8 mouse cellular contexts compared by ENCODE assay signal in the genomic region with DNA sequence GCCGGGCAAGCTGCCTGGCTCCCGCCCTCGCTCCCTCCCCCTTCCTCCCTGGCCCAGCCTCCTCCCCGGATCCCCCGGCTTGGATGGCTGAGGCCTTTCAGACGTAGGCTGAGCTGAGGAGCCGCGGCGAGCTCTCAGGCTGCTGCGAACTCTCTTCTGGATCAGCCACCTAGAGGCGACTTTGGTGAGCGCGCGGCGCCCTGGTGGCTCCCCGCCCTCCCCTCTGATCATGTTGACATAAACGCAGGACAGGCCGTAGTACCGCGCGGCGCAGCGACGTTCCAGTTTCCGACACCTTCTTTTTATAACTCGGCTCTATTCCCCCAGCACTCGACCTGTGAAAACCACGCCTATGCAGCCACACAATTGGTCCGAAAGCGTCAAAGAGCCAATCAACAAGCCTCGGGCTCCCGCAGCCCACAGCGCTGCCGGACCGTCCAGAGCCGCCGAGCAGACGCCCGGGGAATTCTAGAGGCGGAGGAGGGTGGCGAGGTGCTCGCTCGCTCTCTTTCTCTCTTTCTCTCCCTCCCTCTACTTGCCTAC. TPM values are rescaled to one million over a fixed set of nuclear protein-coding genes. Genes with fewer than 3 reads are reported as not detected.
A peak's percentile ranks its signal among the peaks of the same experiment; 100 is the strongest.
DNase-seq lines count a peak whose midpoint lies in the region; ATAC-seq and TF ChIP-seq lines count a peak whose summit lies in the region.

A gene (plus strand): TSS at position 104 of the 543 bp plus-strand sequence.

- H3K27ac ChIP-seq in forebrain, embryonic 11.5 days (ENCODE audit: low read depth, low read length): no peak within 1 kb of the TSS
- H3K27ac ChIP-seq in heart, embryonic 14.5 days (replicated peaks in 1 of 2; ENCODE audit: control insufficient read depth in 1 of 2, insufficient read depth in 1 of 2, low read depth in 2 of 2, low read length in 2 of 2): peak within 1 kb of the TSS; percentile 76 to 81
- peak within 1 kb of the TSS; percentile 91 for H3K27ac ChIP-seq in kidney, postnatal 0 days
- H3K27ac ChIP-seq in liver, embryonic 11.5 days (ENCODE audit: low read depth, low read length): peak within 1 kb of the TSS; percentile 88
- peak within 1 kb of the TSS; percentile 42; the same call in 1 of the 2 replicates for H3K27ac ChIP-seq in neural tube, embryonic 11.5 days (ENCODE audit: low read depth, low read length)

- peak within 1 kb of the TSS; percentile 37 for H3K9ac ChIP-seq in forebrain, embryonic 11.5 days (ENCODE audit: low read length)
- H3K9ac ChIP-seq in heart, embryonic 14.5 days (ENCODE audit: low read length): peak within 1 kb of the TSS; percentile 73
- H3K9ac ChIP-seq in kidney, postnatal 0 days (ENCODE audit: low read depth, low read length): peak within 1 kb of the TSS; percentile 79
- peak within 1 kb of the TSS; percentile 67 for H3K9ac ChIP-seq in liver, embryonic 11.5 days (ENCODE audit: low read depth, low read length)
- peak within 1 kb of the TSS; percentile 51 for H3K9ac ChIP-seq in neural tube, embryonic 11.5 days (ENCODE audit: low read length)

- no peaks in the 10 kb centered on the region for H3K9me3 ChIP-seq in forebrain, embryonic 11.5 days (ENCODE audit: control insufficient read depth, low read length)
- no peaks in the 10 kb centered on the region for H3K9me3 ChIP-seq in heart, embryonic 14.5 days (ENCODE audit: control insufficient read depth, low read length)
- H3K9me3 ChIP-seq in kidney, postnatal 0 days (replicated peaks; ENCODE audit: low read length): no peaks in the 10 kb centered on the region
- H3K9me3 ChIP-seq in liver, embryonic 11.5 days (ENCODE audit: control insufficient read depth, low read length): no peaks in the 10 kb centered on the region
- no peaks in the 10 kb centered on the region for H3K9me3 ChIP-seq in neural tube, embryonic 11.5 days (ENCODE audit: control insufficient read depth, low read length)

- peak; percentile 96 for ATAC-seq in forebrain, embryonic 11.5 days (replicated peaks; ENCODE audit: low FRiP score)
- ATAC-seq in heart, embryonic 14.5 days (ENCODE audit: insufficient number of reproducible peaks, insufficient read depth, low FRiP score, low read depth): peak; percentile 92
- peak; percentile 93 for ATAC-seq in kidney, postnatal 0 days (replicated peaks; ENCODE audit: low FRiP score, low read depth)
- ATAC-seq in liver, embryonic 11.5 days (replicated peaks; ENCODE audit: low FRiP score): peak; percentile 87
- peak; percentile 95 for ATAC-seq in neural tube, embryonic 11.5 days (ENCODE audit: insufficient read depth, low FRiP score, low TSS enrichment)

- DNase-seq in spleen, adult 18-20 months: peak; percentile 22 to 30
- no peak for DNase-seq in spleen, adult 12 weeks (ENCODE audit: low spot score)
- DNase-seq in forebrain, embryonic 11.5 days (ENCODE audit: low spot score): peak; percentile 94
- peak; percentile 97 for DNase-seq in kidney, postnatal 0 days (ENCODE audit: low spot score)
- DNase-seq in liver, embryonic 11.5 days (ENCODE audit: low spot score): peak; percentile 87
- DNase-seq in neural tube, embryonic 11.5 days (ENCODE audit: low spot score): peak; percentile 94
- DNase-seq in thymus, adult 18-20 months: peak; percentile 13 to 17

- H3K36me3 ChIP-seq in forebrain, embryonic 11.5 days (ENCODE audit: control insufficient read depth, insufficient read depth, low read length): no peaks in the 10 kb centered on the region
- H3K36me3 ChIP-seq in heart, embryonic 14.5 days (ENCODE audit: control insufficient read depth, insufficient read depth, low read length): no peaks in the 10 kb centered on the region
- no peaks in the 10 kb centered on the region for H3K36me3 ChIP-seq in kidney, postnatal 0 days (ENCODE audit: insufficient read depth, low read length)
- no peaks in the 10 kb centered on the region for H3K36me3 ChIP-seq in liver, embryonic 11.5 days (ENCODE audit: control insufficient read depth, insufficient read depth, low read length)
- H3K36me3 ChIP-seq in neural tube, embryonic 11.5 days (ENCODE audit: control insufficient read depth, insufficient read depth, low read length): no peaks in the 10 kb centered on the region

- TF ChIP-seq CTCF in kidney, postnatal 0 days (IDR thresholded peaks at IDR 0.05; ENCODE audit: low read depth): peak; percentile 70

- 1% methylated on average over 43 of the region's 43 CpGs for WGBS in forebrain, embryonic 11.5 days
- WGBS in heart, embryonic 14.5 days: under 1% methylated on average over 43 of the region's 43 CpGs
- under 1% methylated on average over 42 of the region's 43 CpGs for WGBS in kidney, postnatal 0 days
- under 1% methylated on average over 43 of the region's 43 CpGs for WGBS in liver, embryonic 11.5 days
- 1% methylated on average over 40 of the region's 43 CpGs for WGBS in neural tube, embryonic 11.5 days

- peaks cover 87% of the 10 kb centered on the region for H3K27me3 ChIP-seq in forebrain, embryonic 11.5 days (ENCODE audit: control insufficient read depth, insufficient read depth, low read length)
- peaks cover 69% of the 10 kb centered on the region for H3K27me3 ChIP-seq in heart, embryonic 14.5 days (ENCODE audit: control insufficient read depth, insufficient read depth, low read length)
- H3K27me3 ChIP-seq in kidney, postnatal 0 days (ENCODE audit: insufficient read depth, low read length): peaks cover 54% of the 10 kb centered on the region
- H3K27me3 ChIP-seq in liver, embryonic 11.5 days (replicated peaks; ENCODE audit: control insufficient read depth, insufficient read depth, low read length): peaks cover 98% of the 10 kb centered on the region
- peaks cover 98% of the 10 kb centered on the region for H3K27me3 ChIP-seq in neural tube, embryonic 11.5 days (ENCODE audit: control insufficient read depth, insufficient read depth, low read length)

- peak within 1 kb of the TSS; percentile 61 for H3K4me2 ChIP-seq in forebrain, embryonic 11.5 days (ENCODE audit: low read depth, low read length, severe bottlenecking)
- peak within 1 kb of the TSS; percentile 91 for H3K4me2 ChIP-seq in heart, embryonic 14.5 days (ENCODE audit: low read length)
- H3K4me2 ChIP-seq in kidney, postnatal 0 days (ENCODE audit: low read length): peak within 1 kb of the TSS; percentile 71
- peak within 1 kb of the TSS; percentile 71 for H3K4me2 ChIP-seq in liver, embryonic 11.5 days
- H3K4me2 ChIP-seq in neural tube, embryonic 11.5 days (ENCODE audit: low read depth): peak within 1 kb of the TSS; percentile 55

- peaks cover 13% of the 10 kb centered on the region for H3K4me1 ChIP-seq in forebrain, embryonic 11.5 days (replicated peaks; ENCODE audit: control insufficient read depth, insufficient read depth, low read length)
- H3K4me1 ChIP-seq in heart, embryonic 14.5 days (ENCODE audit: control insufficient read depth in 2 of 2, insufficient read depth in 2 of 2, low read length in 2 of 2): peaks cover 17 to 21% of the 10 kb centered on the region in 2 experiments
- no peaks in the 10 kb centered on the region for H3K4me1 ChIP-seq in kidney, postnatal 0 days (replicated peaks; ENCODE audit: insufficient read depth, low read length)
- H3K4me1 ChIP-seq in liver, embryonic 11.5 days (replicated peaks; ENCODE audit: control insufficient read depth, insufficient read depth, low read length): peaks cover 10% of the 10 kb centered on the region
- H3K4me1 ChIP-seq in neural tube, embryonic 11.5 days (ENCODE audit: control insufficient read depth, insufficient read depth, low read length): peaks cover 13% of the 10 kb centered on the region

- peak within 1 kb of the TSS; percentile 24 for H3K4me3 ChIP-seq in forebrain, embryonic 11.5 days (ENCODE audit: low read depth, low read length)
- peak within 1 kb of the TSS; percentile 45 to 55 for H3K4me3 ChIP-seq in heart, embryonic 14.5 days (ENCODE audit: control insufficient read depth in 1 of 2, insufficient read depth in 1 of 2, low read depth in 1 of 2, low read length in 2 of 2)
- peak within 1 kb of the TSS; percentile 65 for H3K4me3 ChIP-seq in kidney, postnatal 0 days (replicated peaks; ENCODE audit: low read depth, low read length)
- peak within 1 kb of the TSS; percentile 55 for H3K4me3 ChIP-seq in liver, embryonic 11.5 days (ENCODE audit: low read depth, low read length)
- H3K4me3 ChIP-seq in neural tube, embryonic 11.5 days (ENCODE audit: low read depth, low read length): peak within 1 kb of the TSS; percentile 28

RNA-seq across cellular contexts. Expression of the gene that starts here (rescaled TPM):
- polyA plus RNA-seq in forebrain, embryonic 11.5 days (2014; fragmentation: Nextera tagmentation; extraction: Ambion mirVana): 0.88 and 2.0 TPM in 2 replicates
- 6.0 and 7.9 TPM in 2 replicates for polyA plus RNA-seq in heart, embryonic 14.5 days (2014; fragmentation: Nextera tagmentation; extraction: Ambion mirVana)
- 32.9 and 36.8 TPM in 2 replicates for polyA plus RNA-seq in kidney, postnatal 0 days (2015; fragmentation: Nextera tagmentation; extraction: Ambion mirVana)
- 23.3 and 25.9 TPM in 2 replicates for polyA plus RNA-seq in liver, embryonic 11.5 days (2014; fragmentation: Nextera tagmentation; extraction: Ambion mirVana)
- polyA plus RNA-seq in neural tube, embryonic 11.5 days (2014; fragmentation: Nextera tagmentation; extraction: Ambion mirVana): 10.5 and 15.5 TPM in 2 replicates
